Mouse (Mus musculus) kidney, adult 2 months (tissue): ENCODE results near the gene Trim31.

ENCODE experiments used
- CTCF ChIP-seq: fragments of 200-500 bp; conservative IDR thresholded peaks from 2 replicates; pipeline ENCODE4 v1.5.1; 2011; ENCODE audit warnings: low read depth, mild to moderate bottlenecking, control low read depth, low read length, moderate library complexity, mixed read lengths; ENCODE audit not compliant: insufficient read depth, insufficient read length
- POLR2A ChIP-seq: fragments of 200-500 bp; IDR thresholded peaks from one replicate; pipeline ENCODE4 v1.6.1; 2011; ENCODE audit warnings: low read depth, low read length, control low read depth

GRCm38 (mm10) chr17:36957999-36958743, 60.3 kb downstream of the Trim31 start, which contains the start of the genes Znrd1 and Znrd1as:
- TF ChIP-seq CTCF (no peak), POLR2A (peak; percentile 65)
